Mouse (Mus musculus) midbrain, embryonic 14.5 days (tissue): ENCODE data around the gene Wdr45. TPM values are rescaled to one million over a fixed set of nuclear protein-coding genes. Genes with fewer than 3 reads are reported as not detected.

Source experiments
- ATAC-seq: fragments of 200-750 bp; cut with Nextera tagmentation; 2 replicates; pipeline ENCODE4 v1.8.0; 2017; ENCODE audit warnings: moderate number of reproducible peaks, moderate library complexity; ENCODE audit not compliant: low FRiP score, low TSS enrichment
- DNase-seq: peaks from one replicate; pipeline ENCODE4 v3.0.0-alpha.2; 2015
- H3K27ac ChIP-seq: fragments of 300-500 bp; sonication (generic); replicated peaks from 2 replicates; pipeline ENCODE4 v1.5.1; 2014; ENCODE audit warnings: mild to moderate bottlenecking, low read depth, low read length, moderate library complexity
- H3K27me3 ChIP-seq: fragments of 300-500 bp; sonication (generic); 2 replicates; pipeline ENCODE4 v1.6.1; 2014; ENCODE audit warnings: low read length, control low read depth, mixed read lengths; ENCODE audit not compliant: control insufficient read depth, insufficient read depth
- H3K36me3 ChIP-seq: fragments of 300-500 bp; sonication (generic); 2 replicates; pipeline ENCODE4 v1.6.1; 2014; ENCODE audit warnings: low read length, control low read depth; ENCODE audit not compliant: control insufficient read depth, insufficient read depth
- H3K4me1 ChIP-seq: fragments of 300-500 bp; sonication (generic); 2 replicates; pipeline ENCODE4 v1.6.1; 2014; ENCODE audit warnings: mild to moderate bottlenecking, antibody characterized with exemption, low read length, control low read depth; ENCODE audit not compliant: control insufficient read depth, insufficient read depth
- H3K4me2 ChIP-seq: fragments of 300-500 bp; sonication (generic); 2 replicates; pipeline ENCODE4 v1.6.1; 2014; ENCODE audit warnings: mild to moderate bottlenecking, low read length, moderate library complexity
- H3K4me3 ChIP-seq: fragments of 300-500 bp; sonication (generic); replicated peaks from 2 replicates; pipeline ENCODE4 v1.5.1; 2014; ENCODE audit warnings: low read depth, low read length
- H3K9ac ChIP-seq: fragments of 300-500 bp; sonication (generic); replicated peaks from 2 replicates; pipeline ENCODE4 v1.6.1; 2014; ENCODE audit warnings: mild to moderate bottlenecking, low read length, moderate library complexity
- H3K9me3 ChIP-seq: fragments of 300-500 bp; sonication (generic); 2 replicates; pipeline ENCODE4 v1.6.1; 2016; ENCODE audit warnings: low read length, control low read depth, mixed read lengths; ENCODE audit not compliant: control insufficient read depth
- WGBS: fragments of 180-500 bp; shearing (Covaris S2); extraction: QIAGEN DNeasy Blood & Tissue Kit; methylation state at CpG from one replicate; pipeline ENCODE4 v1.1.7; 2014; 5-methylcytosine and 5-hydroxymethylcytosine counted together
- polyA plus RNA-seq: library from polyadenylated mRNA; unstranded; fragments of >200 nt; fragmentation: Nextera tagmentation; extraction: Ambion mirVana; gene quantifications from 2 replicates; pipeline ENCODE4 v1.2.1, GENCODE M21; 2014

Wdr45 gene
- polyA plus RNA-seq, 1 experiment from 2014 or later, result 23.9 TPM

- no peak for ATAC-seq
- no peaks in the 10 kb centered on the region for H3K4me1 ChIP-seq
- WGBS, result 42% methylated on average over 28 of the region's 28 CpGs
- no peaks in the 10 kb centered on the region for H3K27me3 ChIP-seq
- DNase-seq, result no peak
- H3K4me3 ChIP-seq, result 0 out of 2 replicates have a peak overlapping the region, but pooled peaks have one; percentile 8
- H3K9me3 ChIP-seq, result no peaks in the 10 kb centered on the region
- no peak overlapping the region for H3K9ac ChIP-seq
- peak overlapping the region; percentile 39 for H3K4me2 ChIP-seq
- H3K27ac ChIP-seq, result no peak overlapping the region
- H3K36me3 ChIP-seq, result no peaks in the 10 kb centered on the region
These were observed 39.7 kb upstream of the Wdr45 start for GRCm38 (mm10) chrX:7674284-7675000.

GRCm38 (mm10) chrX:7675001-7675380 lies 39.1 kb upstream of the Wdr45 start:
- WGBS, result 41% methylated on average over 10 of the region's 10 CpGs
- no peak overlapping the region for H3K27ac ChIP-seq
- ATAC-seq, result no peak
- no peaks in the 10 kb centered on the region for H3K36me3 ChIP-seq
- DNase-seq, result no peak
- no peak overlapping the region for H3K9ac ChIP-seq
- H3K27me3 ChIP-seq, result no peaks in the 10 kb centered on the region
- H3K4me2 ChIP-seq, result peak overlapping the region; percentile 39
- H3K4me3 ChIP-seq, result 0 out of 2 replicates have a peak overlapping the region, but pooled peaks have one; percentile 8
- H3K9me3 ChIP-seq, result no peaks in the 10 kb centered on the region
- no peaks in the 10 kb centered on the region for H3K4me1 ChIP-seq

GRCm38 (mm10) chrX:7678986-7679385 lies 35.1 kb upstream of the Wdr45 start:
- Histone ChIP-seq H3K9ac (no peak overlapping the region), H3K4me3 (no peak overlapping the region), H3K4me2 (no peak overlapping the region), H3K9me3 (no peaks in the 10 kb centered on the region), H3K27me3 (no peaks in the 10 kb centered on the region), H3K27ac (no peak overlapping the region), H3K36me3 (no peaks in the 10 kb centered on the region), H3K4me1 (no peaks in the 10 kb centered on the region)
- no peak for DNase-seq
- 41% methylated on average over 3 of the region's 3 CpGs for WGBS
- no peak for ATAC-seq

GRCm38 (mm10) chrX:7679405-7680056 lies 34.6 kb upstream of the Wdr45 start:
- no peaks in the 10 kb centered on the region for H3K9me3 ChIP-seq
- DNase-seq (peak; percentile 93), ATAC-seq (peak; percentile 90)
- no peaks in the 10 kb centered on the region for H3K4me1 ChIP-seq
- no peaks in the 10 kb centered on the region for H3K36me3 ChIP-seq
- H3K4me2 ChIP-seq, result peak overlapping the region; percentile 48
- H3K9ac ChIP-seq, result no peak overlapping the region
- no peak overlapping the region for H3K4me3 ChIP-seq
- no peak overlapping the region for H3K27ac ChIP-seq
- WGBS, result 20% methylated on average over 27 of the region's 27 CpGs
- no peaks in the 10 kb centered on the region for H3K27me3 ChIP-seq

- WGBS, result 28% methylated on average over 12 of the region's 12 CpGs
- Histone ChIP-seq H3K4me1 (no peaks in the 10 kb centered on the region), H3K4me3 (no peak overlapping the region), H3K36me3 (no peaks in the 10 kb centered on the region), H3K27ac (no peak overlapping the region), H3K27me3 (no peaks in the 10 kb centered on the region), H3K9ac (no peak overlapping the region), H3K9me3 (no peaks in the 10 kb centered on the region), H3K4me2 (peak overlapping the region; percentile 48)
- DNase-seq (no peak), ATAC-seq (no peak)
These were observed 34.1 kb upstream of the Wdr45 start for GRCm38 (mm10) chrX:7680057-7680412.

GRCm38 (mm10) chrX:7680864-7681263 lies 33.3 kb upstream of the Wdr45 start, which contains the start of gene Magix:
Gene Magix (minus strand): TSS chrX:7681251.
- H3K27me3 ChIP-seq, result no peaks in the 10 kb centered on the region
- no peaks in the 10 kb centered on the region for H3K4me1 ChIP-seq

GRCm38 (mm10) chrX:7688321-7688720 lies 25.8 kb upstream of the Wdr45 start:
- ATAC-seq (no peak), DNase-seq (no peak)
- H3K4me2 ChIP-seq, result no peak overlapping the region
- WGBS, result 94% methylated on average over 2 of the region's 2 CpGs
- H3K27ac ChIP-seq, result no peak overlapping the region
- H3K27me3 ChIP-seq, result no peaks in the 10 kb centered on the region
- H3K4me3 ChIP-seq, result no peak overlapping the region
- no peak overlapping the region for H3K9ac ChIP-seq
- H3K4me1 ChIP-seq, result no peaks in the 10 kb centered on the region
- H3K36me3 ChIP-seq, result no peaks in the 10 kb centered on the region
- no peaks in the 10 kb centered on the region for H3K9me3 ChIP-seq

More at GRCm38 (mm10) chrX:7680864-7681263, 33.3 kb upstream of the Wdr45 start, which contains the start of gene Magix:
- DNase-seq (no peak), ATAC-seq (no peak)
- H3K4me2 ChIP-seq, result peak within 1 kb of the TSS; percentile 48
- H3K4me3 ChIP-seq, result no peak within 1 kb of the TSS
- 72% methylated on average over 14 of the region's 14 CpGs for WGBS
- H3K9ac ChIP-seq, result no peak within 1 kb of the TSS
- H3K9me3 ChIP-seq, result no peaks in the 10 kb centered on the region
- no peak within 1 kb of the TSS for H3K27ac ChIP-seq
- no peaks in the 10 kb centered on the region for H3K36me3 ChIP-seq

GRCm38 (mm10) chrX:7690486-7690885 lies 23.6 kb upstream of the Wdr45 start:
- no peak overlapping the region for H3K9ac ChIP-seq
- no peaks in the 10 kb centered on the region for H3K36me3 ChIP-seq
- 65% methylated on average over 3 of the region's 3 CpGs for WGBS

GRCm38 (mm10) chrX:7692862-7693261 lies 21.3 kb upstream of the Wdr45 start:
- Histone ChIP-seq H3K9me3 (no peaks in the 10 kb centered on the region), H3K4me2 (no peak overlapping the region), H3K9ac (no peak overlapping the region), H3K27ac (no peak overlapping the region), H3K27me3 (no peaks in the 10 kb centered on the region), H3K4me3 (no peak overlapping the region), H3K36me3 (no peaks in the 10 kb centered on the region), H3K4me1 (no peaks in the 10 kb centered on the region)
- DNase-seq, result no peak
- ATAC-seq, result no peak
- WGBS, result 42% methylated on average over 4 of the region's 4 CpGs

More at GRCm38 (mm10) chrX:7690486-7690885, 23.6 kb upstream of the Wdr45 start:
- Histone ChIP-seq H3K27me3 (no peaks in the 10 kb centered on the region), H3K4me2 (no peak overlapping the region), H3K4me3 (no peak overlapping the region), H3K9me3 (no peaks in the 10 kb centered on the region), H3K27ac (no peak overlapping the region), H3K4me1 (no peaks in the 10 kb centered on the region)
- ATAC-seq, result no peak
- DNase-seq, result no peak
